Mouse (Mus musculus): ENCODE results near the gene Tns1.

DNA sequence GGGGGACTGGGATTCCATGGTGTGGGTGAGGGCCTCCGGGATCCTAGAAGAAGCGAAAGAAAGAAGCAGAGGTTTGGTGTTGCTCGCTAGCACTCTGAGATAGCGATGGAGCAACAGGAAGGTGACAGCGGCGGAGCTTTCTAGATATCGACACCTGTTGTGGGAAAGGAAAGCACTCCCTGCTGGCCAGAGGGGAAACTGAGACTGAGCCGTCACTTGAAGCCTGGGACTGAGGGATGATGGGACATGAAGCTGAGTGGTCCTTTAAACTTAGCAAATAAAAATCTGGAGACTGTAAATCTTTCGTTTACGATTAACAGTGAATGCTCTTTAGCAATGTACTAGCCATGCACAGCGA lies 261.2 kb downstream of the Tns1 start:
- TF ChIP-seq CTCF (IDR thresholded peaks at IDR 0.05; ENCODE audit: low read depth, low read length) (no peak), POLR2A (IDR thresholded peaks at IDR 0.05; ENCODE audit: extremely low read depth, insufficient read depth, low read length) (no peak)

Measured in liver, adult 2 months (tissue).